Mouse (Mus musculus): ENCODE measurements around the gene Tuba1a.

DNA sequence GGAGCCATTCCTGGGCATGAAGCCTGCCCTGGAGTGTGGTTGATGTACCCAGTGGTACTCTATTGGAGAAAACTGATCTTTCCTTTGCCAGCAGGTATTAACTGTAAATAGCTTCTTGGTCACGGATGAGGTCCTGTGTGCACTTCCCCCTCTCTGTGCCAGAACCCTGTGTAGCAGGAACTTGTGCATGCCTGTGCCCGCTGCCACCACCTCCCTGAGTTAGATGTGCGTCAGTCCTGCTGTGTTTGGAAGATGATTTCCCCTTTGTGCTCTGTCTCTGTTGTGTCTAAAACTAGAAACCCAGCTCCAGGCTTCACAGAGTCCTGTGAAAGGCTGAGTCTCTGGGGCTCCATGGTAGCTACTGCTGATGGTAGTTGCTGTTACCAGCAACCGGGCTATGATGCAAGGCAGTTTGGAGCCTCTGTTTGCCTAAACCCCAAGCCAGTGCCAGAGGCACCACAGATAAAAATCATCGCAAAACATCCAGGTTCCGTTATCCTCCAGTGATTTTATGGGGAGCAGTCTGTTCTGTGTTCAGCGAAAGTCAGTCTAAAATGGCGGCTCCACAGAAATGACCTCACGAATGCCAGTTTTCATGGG lies 19.6 kb upstream of the Tuba1a start:
- TF ChIP-seq GATA1 (IDR thresholded peaks at IDR 0.05; ENCODE audit: borderline replicate concordance, low read length): no peak
- TF ChIP-seq FLI1 (IDR thresholded peaks at IDR 0.05; ENCODE audit: low read length): no peak

Data from megakaryocyte, embryonic 14.5 days (primary cell).